Mouse (Mus musculus): ENCODE results near the gene Pla2g15.

The Pla2g15 gene

GRCm38 (mm10) chr8:106149801-106150652 lies at the start of gene Pla2g15:
TSS of gene Pla2g15 (plus strand) at chr8:106150399.
- peak; percentile 85 to 91 for DNase-seq (ENCODE audit: low spot score in 2 of 2)

DNA sequence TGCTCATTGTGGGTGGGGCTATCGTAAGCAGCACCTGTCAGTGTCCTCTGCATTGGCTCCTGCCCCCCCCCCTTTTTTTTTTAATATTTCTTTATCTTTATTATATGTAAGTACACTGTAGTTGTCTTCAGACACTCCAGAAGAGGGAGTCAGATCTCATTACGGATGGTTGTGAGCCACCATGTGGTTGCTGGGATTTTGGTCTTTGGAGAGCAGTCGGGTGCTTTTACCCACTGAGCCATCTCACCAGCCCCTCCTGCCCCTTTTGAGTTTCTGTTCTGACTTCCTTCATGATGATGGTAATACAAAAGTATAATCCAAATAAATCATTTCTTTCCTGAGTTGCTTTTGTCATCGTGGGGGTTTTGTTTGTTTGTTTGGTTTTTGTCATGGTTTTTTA lies 47.9 kb upstream of the Pla2g15 start:
- DNase-seq (ENCODE audit: low spot score in 2 of 2) = no peak

- no peak for DNase-seq (ENCODE audit: low spot score in 2 of 2)
Observed at GRCm38 (mm10) chr8:106103888-106104287, 46.3 kb upstream of the Pla2g15 start.

DNA sequence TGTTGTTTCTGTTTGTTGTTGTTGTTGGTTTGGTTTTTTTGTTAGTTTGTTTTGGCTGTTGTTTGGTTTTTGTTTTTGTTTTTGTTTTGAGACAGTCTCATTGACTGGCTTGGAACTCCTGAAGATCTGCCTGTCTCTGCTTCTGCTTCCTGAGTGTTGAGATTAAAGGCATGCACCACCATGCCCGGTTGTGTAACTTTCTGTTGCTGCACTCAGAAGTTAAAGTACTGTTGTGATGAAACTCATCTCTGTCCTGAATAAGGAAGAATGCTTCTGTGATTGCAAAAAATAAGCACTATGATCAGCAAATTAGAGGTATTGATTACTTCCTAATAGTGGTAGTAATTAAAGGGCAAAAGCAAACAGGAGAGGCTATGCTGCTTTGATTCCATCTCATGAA lies 44.0 kb upstream of the Pla2g15 start:
- no peak for DNase-seq (ENCODE audit: low spot score in 2 of 2)

- DNase-seq (ENCODE audit: low spot score in 2 of 2) = peak; percentile 41 to 82
Observed at GRCm38 (mm10) chr8:106108080-106108479, 42.1 kb upstream of the Pla2g15 start.

DNA sequence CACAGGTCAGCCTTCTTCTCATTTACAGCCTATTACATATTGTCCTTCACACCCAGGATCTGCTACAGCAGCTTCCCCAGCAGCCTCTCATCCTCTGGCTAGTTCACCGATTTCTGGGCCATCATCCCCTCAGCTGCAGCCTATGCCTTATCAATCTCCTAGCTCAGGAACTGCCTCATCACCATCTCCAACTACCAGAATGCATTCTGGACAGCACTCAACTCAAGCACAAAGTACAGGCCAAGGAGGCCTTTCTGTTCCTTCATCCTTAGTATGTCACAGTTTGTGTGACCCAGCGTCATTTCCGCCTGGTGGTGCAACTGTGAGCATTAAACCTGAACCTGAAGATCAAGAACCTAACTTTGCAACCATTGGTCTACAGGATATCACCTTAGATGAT lies 41.5 kb upstream of the Pla2g15 start:
- DNase-seq (ENCODE audit: low spot score in 2 of 2) = peak; percentile 48 to 77

- no peak for DNase-seq (ENCODE audit: low spot score in 2 of 2)
Observed at GRCm38 (mm10) chr8:106112041-106112440, 38.2 kb upstream of the Pla2g15 start.

GRCm38 (mm10) chr8:106112514-106112913 lies 37.7 kb upstream of the Pla2g15 start:
- no peak for DNase-seq (ENCODE audit: low spot score in 2 of 2)

- no peak for DNase-seq (ENCODE audit: low spot score in 2 of 2)
Observed at GRCm38 (mm10) chr8:106115897-106116296, 34.3 kb upstream of the Pla2g15 start.

DNA sequence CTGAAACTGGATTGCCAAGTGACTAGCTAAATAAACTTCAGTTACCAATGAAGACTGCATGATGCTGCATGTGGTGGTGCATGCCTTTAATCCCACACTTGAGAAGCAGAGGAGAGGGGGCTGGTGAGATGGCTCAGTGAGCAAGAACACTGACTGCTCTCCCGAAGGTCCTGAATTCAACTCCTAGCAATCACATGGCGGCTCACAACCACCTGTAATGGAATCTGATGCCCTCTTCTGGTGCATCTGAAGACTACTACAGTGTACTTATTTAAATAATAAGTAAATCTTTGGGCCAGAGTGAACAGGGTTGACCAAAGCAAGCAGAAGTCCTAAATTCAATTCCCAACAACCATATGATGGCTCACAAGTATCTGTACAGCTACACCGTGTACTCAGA lies 26.8 kb upstream of the Pla2g15 start:
- DNase-seq (ENCODE audit: low spot score in 2 of 2) = no peak

DNA sequence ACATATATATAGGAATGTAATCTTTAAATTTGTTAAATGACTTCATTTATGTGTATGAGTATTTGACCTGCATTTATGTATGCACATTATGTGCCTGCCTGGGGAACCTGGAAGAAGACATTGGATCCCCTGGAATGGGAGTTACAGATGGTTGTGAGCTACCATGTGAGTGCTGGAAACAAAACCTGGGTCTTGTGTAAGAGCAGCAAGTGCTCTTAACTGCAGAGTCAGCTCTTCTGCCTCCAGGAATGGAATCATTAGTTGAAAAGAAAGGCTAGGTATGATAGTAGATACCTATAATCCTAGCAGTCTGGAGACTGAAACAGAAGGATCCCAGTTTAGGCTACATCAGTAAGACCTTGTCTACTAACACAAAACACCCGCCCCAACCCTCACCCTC lies 24.1 kb upstream of the Pla2g15 start:
- DNase-seq (ENCODE audit: low spot score in 2 of 2) = no peak

- DNase-seq (ENCODE audit: low spot score in 2 of 2) = no peak
Observed at GRCm38 (mm10) chr8:106127054-106127453, 23.1 kb upstream of the Pla2g15 start.

- DNase-seq (ENCODE audit: low spot score in 2 of 2) = peak in 1 of 2 experiments; percentile 79
Observed at GRCm38 (mm10) chr8:106127882-106128410, 22.3 kb upstream of the Pla2g15 start.

DNA sequence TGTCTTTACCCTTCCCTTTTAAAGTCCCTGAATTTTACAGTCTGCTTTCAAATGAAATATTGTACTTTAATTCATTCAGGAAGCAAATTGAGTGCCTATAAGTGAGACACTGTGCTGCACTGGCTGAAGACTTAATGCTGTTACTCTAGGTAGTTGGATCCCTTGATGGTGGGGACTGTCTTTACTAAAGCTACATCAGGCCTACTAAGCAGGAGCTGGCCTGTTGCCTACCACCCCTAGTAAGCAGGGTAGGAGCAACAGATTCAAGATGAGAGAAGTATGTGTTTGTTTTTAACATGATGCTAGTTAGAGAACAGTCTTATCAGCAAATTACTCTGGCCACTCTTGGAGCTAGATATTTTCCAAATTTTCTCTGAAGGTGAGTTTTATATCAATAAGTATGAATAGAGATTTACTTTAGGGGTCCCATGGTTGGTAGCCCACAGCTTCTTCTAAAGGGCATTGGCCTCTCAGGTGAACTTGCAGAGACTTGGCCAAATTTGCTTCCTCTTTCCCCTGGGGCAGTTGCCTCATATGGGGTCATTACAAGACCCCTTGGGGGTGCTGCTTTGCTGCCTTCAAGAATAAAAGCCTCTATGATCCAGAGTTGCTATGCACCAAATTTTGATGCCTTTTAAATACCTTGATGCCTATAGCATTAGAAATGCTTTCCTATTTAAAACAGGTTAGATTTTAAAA lies 20.8 kb upstream of the Pla2g15 start:
- peak in 1 of 2 experiments; percentile 77 for DNase-seq (ENCODE audit: low spot score in 2 of 2)

DNA sequence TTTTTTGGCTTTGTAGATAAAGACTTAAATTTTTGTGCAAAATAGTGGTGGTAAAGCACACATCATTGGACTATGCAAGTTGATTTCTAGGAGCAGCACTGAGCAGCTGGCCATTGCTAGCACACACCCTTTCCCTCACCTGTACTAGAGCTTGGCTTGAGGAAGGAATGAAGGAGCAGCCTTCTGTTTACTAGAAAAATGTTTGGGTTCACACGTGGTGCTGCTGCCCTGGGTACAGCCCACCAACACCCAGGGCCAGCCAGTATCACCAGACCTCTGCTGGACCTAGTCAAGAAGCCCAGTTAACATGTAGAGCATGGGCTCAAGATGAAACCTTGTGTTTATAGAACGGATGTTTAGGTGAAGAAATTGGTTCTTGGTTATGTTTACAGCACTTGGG lies 20.2 kb upstream of the Pla2g15 start:
- peak in 1 of 2 experiments; percentile 69 for DNase-seq (ENCODE audit: low spot score in 2 of 2)

DNA sequence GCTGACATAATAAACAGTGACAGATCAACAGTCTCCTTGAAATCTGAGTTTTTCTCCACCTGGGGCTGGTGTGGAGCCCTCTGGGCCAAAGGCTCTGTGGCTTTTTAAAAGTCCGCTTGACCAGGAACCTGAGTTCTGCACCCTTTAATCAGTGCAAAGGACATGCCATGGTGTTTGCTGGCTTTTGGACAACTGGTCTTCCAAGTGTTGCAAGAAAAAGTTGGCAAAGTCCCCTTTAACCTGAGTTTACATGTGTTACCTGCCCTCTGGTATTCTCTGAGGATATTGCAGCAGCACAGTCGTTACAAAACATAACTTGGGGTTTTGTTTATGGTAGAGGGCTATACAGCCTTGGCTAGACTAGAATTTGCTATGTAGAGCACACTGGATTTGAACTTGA lies 19.7 kb upstream of the Pla2g15 start:
- DNase-seq (ENCODE audit: low spot score in 2 of 2) = no peak

- DNase-seq (ENCODE audit: low spot score in 2 of 2) = no peak
Observed at GRCm38 (mm10) chr8:106131021-106131420, 19.2 kb upstream of the Pla2g15 start.

GRCm38 (mm10) chr8:106131488-106132222 lies 18.5 kb upstream of the Pla2g15 start:
- DNase-seq (ENCODE audit: low spot score in 2 of 2) = no peak

- DNase-seq (ENCODE audit: low spot score in 2 of 2) = no peak
Observed at GRCm38 (mm10) chr8:106132356-106132755, 17.8 kb upstream of the Pla2g15 start.

DNA sequence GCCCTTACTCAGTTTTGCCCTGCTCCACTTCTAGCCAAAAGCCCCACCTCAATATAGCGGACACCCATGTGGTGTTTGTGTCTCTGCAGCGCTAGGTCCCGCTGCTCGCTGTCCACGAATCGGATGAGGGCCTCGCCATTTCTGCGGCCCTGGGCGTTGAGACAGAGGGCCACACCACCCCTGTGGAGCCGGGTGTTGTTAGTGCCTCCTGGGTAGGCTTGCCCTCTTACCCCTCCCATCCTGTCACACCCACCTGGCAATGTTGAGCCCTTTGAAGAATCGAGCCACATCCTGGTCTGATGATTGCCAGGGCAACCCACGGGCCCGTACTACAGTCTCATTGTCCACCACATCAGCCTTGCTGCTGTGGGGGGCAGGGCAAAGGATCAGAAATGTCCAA lies 16.7 kb upstream of the Pla2g15 start:
- no peak for DNase-seq (ENCODE audit: low spot score in 2 of 2)

GRCm38 (mm10) chr8:106133946-106134345 lies 16.3 kb upstream of the Pla2g15 start:
- DNase-seq (ENCODE audit: low spot score in 2 of 2) = no peak

All from urinary bladder, postnatal 4 days (tissue).